Mouse (Mus musculus): Measurements from ENCODE around the gene Nedd9. TPM values are rescaled to one million over a fixed set of nuclear protein-coding genes. Genes with fewer than 3 reads are reported as not detected.

Nedd9 gene
- polyA plus RNA-seq, 1 experiment from 2014 or later = 30.7 TPM

- H3K4me3 ChIP-seq = no peak overlapping the region
- no peak for ATAC-seq (ENCODE audit: low FRiP score, low read depth)
- no peaks in the 10 kb centered on the region for H3K36me3 ChIP-seq
- H3K4me1 ChIP-seq = no peaks in the 10 kb centered on the region
- H3K9ac ChIP-seq = no peak overlapping the region
- 95% methylated on average over 2 of the region's 2 CpGs for WGBS
- H3K27me3 ChIP-seq (replicated peaks) = no peaks in the 10 kb centered on the region
- H3K27ac ChIP-seq = no peak overlapping the region
- no peak overlapping the region for H3K4me2 ChIP-seq (replicated peaks)
- H3K9me3 ChIP-seq = no peaks in the 10 kb centered on the region
Measured at GRCm38 (mm10) chr13:41390698-41391097, 96.5 kb downstream of the Nedd9 start.

GRCm38 (mm10) chr13:41386581-41386980 lies 100.6 kb downstream of the Nedd9 start:
- no peak overlapping the region for H3K9ac ChIP-seq
- no peak overlapping the region for H3K4me3 ChIP-seq
- ATAC-seq (ENCODE audit: low FRiP score, low read depth) = no peak
- no peaks in the 10 kb centered on the region for H3K9me3 ChIP-seq
- no peaks in the 10 kb centered on the region for H3K4me1 ChIP-seq
- H3K27me3 ChIP-seq (replicated peaks) = no peaks in the 10 kb centered on the region
- no peak overlapping the region for H3K4me2 ChIP-seq (replicated peaks)
- no peaks in the 10 kb centered on the region for H3K36me3 ChIP-seq
- no peak overlapping the region for H3K27ac ChIP-seq
- 74% methylated on average over 4 of the region's 4 CpGs for WGBS

- 76% methylated on average over 4 of the region's 4 CpGs for WGBS
- Histone ChIP-seq H3K4me3 (no peak overlapping the region), H3K4me1 (no peaks in the 10 kb centered on the region), H3K4me2 (replicated peaks) (no peak overlapping the region), H3K36me3 (no peaks in the 10 kb centered on the region), H3K27me3 (replicated peaks) (no peaks in the 10 kb centered on the region), H3K9ac (no peak overlapping the region), H3K9me3 (no peaks in the 10 kb centered on the region), H3K27ac (no peak overlapping the region)
- no peak for ATAC-seq (ENCODE audit: low FRiP score, low read depth)
Measured at GRCm38 (mm10) chr13:41384896-41385295, 102.3 kb downstream of the Nedd9 start.

- peaks cover 7% of the 10 kb centered on the region for H3K4me1 ChIP-seq
- no peak overlapping the region for H3K27ac ChIP-seq
- no peaks in the 10 kb centered on the region for H3K36me3 ChIP-seq
- H3K27me3 ChIP-seq (replicated peaks) = no peaks in the 10 kb centered on the region
- ATAC-seq (ENCODE audit: low FRiP score, low read depth) = no peak
- no peak overlapping the region for H3K9ac ChIP-seq
- no peak overlapping the region for H3K4me3 ChIP-seq
- H3K4me2 ChIP-seq (replicated peaks) = no peak overlapping the region
- no peaks in the 10 kb centered on the region for H3K9me3 ChIP-seq
Measured at GRCm38 (mm10) chr13:41382635-41383034, 104.5 kb downstream of the Nedd9 start.

GRCm38 (mm10) chr13:41381806-41382546 lies 105.2 kb downstream of the Nedd9 start:
- Histone ChIP-seq H3K9me3 (no peaks in the 10 kb centered on the region), H3K4me3 (no peak overlapping the region), H3K27ac (no peak overlapping the region), H3K36me3 (no peaks in the 10 kb centered on the region), H3K4me1 (peaks cover 14% of the 10 kb centered on the region), H3K9ac (no peak overlapping the region), H3K27me3 (replicated peaks) (no peaks in the 10 kb centered on the region), H3K4me2 (replicated peaks) (no peak overlapping the region)
- no peak for ATAC-seq (ENCODE audit: low FRiP score, low read depth)
- WGBS = 91% methylated on average over 5 of the region's 5 CpGs

GRCm38 (mm10) chr13:41381041-41381805 lies 105.9 kb downstream of the Nedd9 start:
- Histone ChIP-seq H3K27ac (no peak overlapping the region), H3K27me3 (replicated peaks) (no peaks in the 10 kb centered on the region), H3K36me3 (no peaks in the 10 kb centered on the region), H3K9me3 (no peaks in the 10 kb centered on the region), H3K9ac (no peak overlapping the region), H3K4me2 (replicated peaks) (no peak overlapping the region), H3K4me3 (no peak overlapping the region), H3K4me1 (peaks cover 19% of the 10 kb centered on the region)
- WGBS = 79% methylated on average over 7 of the region's 7 CpGs
- ATAC-seq (ENCODE audit: low FRiP score, low read depth) = no peak

- no peaks in the 10 kb centered on the region for H3K36me3 ChIP-seq
- no peaks in the 10 kb centered on the region for H3K27me3 ChIP-seq (replicated peaks)
- H3K4me2 ChIP-seq (replicated peaks) = no peak overlapping the region
- WGBS = 92% methylated on average over 4 of the region's 4 CpGs
- H3K27ac ChIP-seq = no peak overlapping the region
- H3K9ac ChIP-seq = no peak overlapping the region
- H3K4me1 ChIP-seq = peaks cover 26% of the 10 kb centered on the region
- no peak overlapping the region for H3K4me3 ChIP-seq
- no peak for ATAC-seq (ENCODE audit: low FRiP score, low read depth)
- H3K9me3 ChIP-seq = no peaks in the 10 kb centered on the region
Measured at GRCm38 (mm10) chr13:41379951-41380465, 107.2 kb downstream of the Nedd9 start.

- Histone ChIP-seq H3K27me3 (replicated peaks) (no peaks in the 10 kb centered on the region), H3K4me3 (no peak overlapping the region), H3K36me3 (no peaks in the 10 kb centered on the region), H3K9me3 (no peaks in the 10 kb centered on the region), H3K4me2 (replicated peaks) (no peak overlapping the region), H3K27ac (no peak overlapping the region), H3K9ac (no peak overlapping the region), H3K4me1 (peaks cover 26% of the 10 kb centered on the region)
- ATAC-seq (ENCODE audit: low FRiP score, low read depth) = no peak
- 22% methylated on average over 5 of the region's 5 CpGs for WGBS
Measured at GRCm38 (mm10) chr13:41378462-41378861, 108.7 kb downstream of the Nedd9 start.

GRCm38 (mm10) chr13:41377856-41378255 lies 109.3 kb downstream of the Nedd9 start:
- H3K4me2 ChIP-seq (replicated peaks) = no peak overlapping the region
- H3K27ac ChIP-seq = no peak overlapping the region
- WGBS = 12% methylated on average over 9 of the region's 9 CpGs
- peaks cover 26% of the 10 kb centered on the region for H3K4me1 ChIP-seq
- H3K9me3 ChIP-seq = no peaks in the 10 kb centered on the region
- no peaks in the 10 kb centered on the region for H3K27me3 ChIP-seq (replicated peaks)
- no peak overlapping the region for H3K4me3 ChIP-seq
- no peaks in the 10 kb centered on the region for H3K36me3 ChIP-seq
- no peak overlapping the region for H3K9ac ChIP-seq
- no peak for ATAC-seq (ENCODE audit: low FRiP score, low read depth)

GRCm38 (mm10) chr13:41377011-41377431 lies 110.1 kb downstream of the Nedd9 start:
- peaks cover 26% of the 10 kb centered on the region for H3K4me1 ChIP-seq
- H3K9ac ChIP-seq = no peak overlapping the region
- no peak for ATAC-seq (ENCODE audit: low FRiP score, low read depth)
- H3K27ac ChIP-seq = no peak overlapping the region
- no peak overlapping the region for H3K4me2 ChIP-seq (replicated peaks)
- no peaks in the 10 kb centered on the region for H3K27me3 ChIP-seq (replicated peaks)
- H3K4me3 ChIP-seq = no peak overlapping the region
- 5% methylated on average over 2 of the region's 2 CpGs for WGBS
- no peaks in the 10 kb centered on the region for H3K9me3 ChIP-seq
- no peaks in the 10 kb centered on the region for H3K36me3 ChIP-seq

GRCm38 (mm10) chr13:41376111-41376510 lies 111.1 kb downstream of the Nedd9 start:
- H3K9me3 ChIP-seq = no peaks in the 10 kb centered on the region
- H3K27me3 ChIP-seq (replicated peaks) = no peaks in the 10 kb centered on the region
- no peaks in the 10 kb centered on the region for H3K36me3 ChIP-seq
- no peak for ATAC-seq (ENCODE audit: low FRiP score, low read depth)
- no peak overlapping the region for H3K4me2 ChIP-seq (replicated peaks)
- peaks cover 26% of the 10 kb centered on the region for H3K4me1 ChIP-seq
- 34% methylated on average over 4 of the region's 4 CpGs for WGBS
- H3K27ac ChIP-seq = no peak overlapping the region
- H3K4me3 ChIP-seq = no peak overlapping the region
- H3K9ac ChIP-seq = no peak overlapping the region

GRCm38 (mm10) chr13:41375696-41376095 lies 111.5 kb downstream of the Nedd9 start:
- no peak for ATAC-seq (ENCODE audit: low FRiP score, low read depth)
- Histone ChIP-seq H3K36me3 (no peaks in the 10 kb centered on the region), H3K4me3 (no peak overlapping the region), H3K27me3 (replicated peaks) (no peaks in the 10 kb centered on the region), H3K9me3 (no peaks in the 10 kb centered on the region), H3K4me1 (peaks cover 26% of the 10 kb centered on the region), H3K4me2 (replicated peaks) (no peak overlapping the region), H3K27ac (no peak overlapping the region), H3K9ac (no peak overlapping the region)
- 42% methylated on average over 6 of the region's 6 CpGs for WGBS

All from neural tube, embryonic 12.5 days (tissue).